Mouse (Mus musculus): ENCODE results near the gene Acp2. TPM values are rescaled to one million over a fixed set of nuclear protein-coding genes. Genes with fewer than 3 reads are reported as not detected.

Acp2 gene
- total and polyA plus RNA-seq, 3 experiments: 5.3 to 19.5 (median 9.6) TPM

DNA sequence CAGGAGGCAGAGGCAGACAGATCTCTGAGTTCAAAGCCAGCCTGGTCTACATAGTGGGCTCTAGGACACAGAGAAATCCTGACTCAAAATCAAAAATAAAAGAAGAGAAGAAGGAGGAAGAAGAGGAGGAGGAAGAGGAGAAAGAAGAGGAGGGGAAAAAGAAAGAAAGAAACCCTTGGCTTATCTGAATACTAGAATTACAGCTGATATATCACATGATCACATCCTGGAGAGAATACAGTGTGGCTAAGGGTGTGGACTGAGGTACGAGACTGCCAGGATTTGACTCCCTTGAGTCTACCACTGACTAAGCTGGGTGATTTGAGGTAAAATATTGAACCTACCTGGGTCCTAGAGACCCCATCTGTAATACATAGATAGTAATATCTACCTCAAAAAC is 16.5 kb upstream of the Acp2 start:
- no peak for DNase-seq (ENCODE audit: low spot score)
- TF ChIP-seq TAL1 (conservative IDR thresholded peaks at IDR 0.05; ENCODE audit: low read depth, low read length) (no peak), GATA2 (IDR thresholded peaks at IDR 0.05; ENCODE audit: borderline replicate concordance, low read depth, low read length) (no peak), GATA1 (IDR thresholded peaks at IDR 0.05; ENCODE audit: borderline replicate concordance, low read length) (no peak), POLR2AphosphoS5 (IDR thresholded peaks at IDR 0.05; ENCODE audit: insufficient replicate concordance, low read depth, low read length) (no peak), CTCF (IDR thresholded peaks at IDR 0.05; ENCODE audit: low read depth, low read length) (no peak)
- Histone ChIP-seq H3K4me3 (ENCODE audit: low read depth, low read length) (no peak overlapping the region), H3K36me3 (replicated peaks) (no peaks in the 10 kb centered on the region), H3K4me1 (ENCODE audit: insufficient read depth, low read depth, low read length) (peaks cover 35% of the 10 kb centered on the region), H3K27me3 (ENCODE audit: insufficient read depth, low read length) (peaks cover 14% of the 10 kb centered on the region), H3K9me3 (replicated peaks) (no peaks in the 10 kb centered on the region)
- no peak for ATAC-seq (ENCODE audit: extremely low read depth, insufficient number of reproducible peaks, low FRiP score, poor library complexity, severe bottlenecking)

DNA sequence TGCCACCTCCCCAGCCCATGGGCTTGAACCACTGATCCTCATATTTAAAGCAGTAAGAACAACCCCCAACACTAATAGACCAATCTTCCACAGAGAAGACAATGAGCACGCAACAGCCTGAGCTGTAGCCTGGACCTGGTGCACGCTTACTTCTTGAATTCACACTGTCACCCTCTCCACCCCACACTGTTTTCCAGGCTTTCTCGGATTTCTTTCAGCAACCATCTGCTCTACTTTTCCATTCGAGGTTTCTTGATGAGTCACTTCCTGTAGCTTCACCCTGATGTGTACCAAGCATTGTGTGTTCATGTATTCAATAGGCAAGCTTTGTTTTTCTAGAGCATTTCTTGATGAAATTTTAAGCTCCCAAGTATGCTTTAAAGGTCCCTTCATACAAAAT is 15.3 kb upstream of the Acp2 start:
- ATAC-seq (ENCODE audit: extremely low read depth, insufficient number of reproducible peaks, low FRiP score, poor library complexity, severe bottlenecking) (no peak), DNase-seq (ENCODE audit: low spot score) (no peak)
- H3K9me3 ChIP-seq (replicated peaks): no peaks in the 10 kb centered on the region
- no peak overlapping the region for H3K4me3 ChIP-seq (ENCODE audit: low read depth, low read length)
- peaks cover 24% of the 10 kb centered on the region for H3K27me3 ChIP-seq (ENCODE audit: insufficient read depth, low read length)
- H3K36me3 ChIP-seq (replicated peaks): no peaks in the 10 kb centered on the region
- peaks cover 27% of the 10 kb centered on the region for H3K4me1 ChIP-seq (ENCODE audit: insufficient read depth, low read depth, low read length)
- TF ChIP-seq GATA1 (IDR thresholded peaks at IDR 0.05; ENCODE audit: borderline replicate concordance, low read length): no peak
- no peak for TF ChIP-seq GATA2 (IDR thresholded peaks at IDR 0.05; ENCODE audit: borderline replicate concordance, low read depth, low read length)
- no peak for TF ChIP-seq POLR2AphosphoS5 (IDR thresholded peaks at IDR 0.05; ENCODE audit: insufficient replicate concordance, low read depth, low read length)
- TF ChIP-seq TAL1 (conservative IDR thresholded peaks at IDR 0.05; ENCODE audit: low read depth, low read length): no peak
- TF ChIP-seq CTCF (IDR thresholded peaks at IDR 0.05; ENCODE audit: low read depth, low read length): no peak

DNA sequence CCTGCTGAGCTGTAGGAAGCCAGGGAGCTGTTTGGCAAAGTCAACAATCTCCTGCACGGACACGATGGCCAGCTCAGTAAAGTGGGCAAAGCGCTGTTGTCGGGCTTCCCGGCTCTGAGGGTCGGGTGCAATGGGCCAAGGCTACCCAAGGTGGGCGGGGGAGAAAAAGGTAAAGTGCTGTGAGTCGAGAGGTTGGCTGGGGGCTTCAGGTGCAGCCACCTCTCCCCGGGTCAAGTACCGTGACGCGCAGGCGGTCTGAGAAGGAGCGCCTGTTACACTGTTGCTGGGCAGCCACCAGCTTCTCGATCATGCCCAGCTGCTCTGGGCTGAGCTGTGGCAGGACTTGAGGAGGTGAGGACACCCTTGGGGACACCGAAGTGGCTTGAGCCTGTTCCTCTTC is 12.2 kb upstream of the Acp2 start:
- Histone ChIP-seq H3K36me3 (replicated peaks) (no peaks in the 10 kb centered on the region), H3K4me3 (ENCODE audit: low read depth, low read length) (no peak overlapping the region), H3K27me3 (ENCODE audit: insufficient read depth, low read length) (peaks cover 49% of the 10 kb centered on the region), H3K4me1 (ENCODE audit: insufficient read depth, low read depth, low read length) (peaks cover 23% of the 10 kb centered on the region), H3K9me3 (replicated peaks) (no peaks in the 10 kb centered on the region)
- DNase-seq (ENCODE audit: low spot score) (no peak), ATAC-seq (ENCODE audit: extremely low read depth, insufficient number of reproducible peaks, low FRiP score, poor library complexity, severe bottlenecking) (no peak)
- no peak for TF ChIP-seq CTCF (IDR thresholded peaks at IDR 0.05; ENCODE audit: low read depth, low read length)
- TF ChIP-seq POLR2AphosphoS5 (IDR thresholded peaks at IDR 0.05; ENCODE audit: insufficient replicate concordance, low read depth, low read length): no peak
- no peak for TF ChIP-seq GATA2 (IDR thresholded peaks at IDR 0.05; ENCODE audit: borderline replicate concordance, low read depth, low read length)
- no peak for TF ChIP-seq TAL1 (conservative IDR thresholded peaks at IDR 0.05; ENCODE audit: low read depth, low read length)
- no peak for TF ChIP-seq GATA1 (IDR thresholded peaks at IDR 0.05; ENCODE audit: borderline replicate concordance, low read length)

DNA sequence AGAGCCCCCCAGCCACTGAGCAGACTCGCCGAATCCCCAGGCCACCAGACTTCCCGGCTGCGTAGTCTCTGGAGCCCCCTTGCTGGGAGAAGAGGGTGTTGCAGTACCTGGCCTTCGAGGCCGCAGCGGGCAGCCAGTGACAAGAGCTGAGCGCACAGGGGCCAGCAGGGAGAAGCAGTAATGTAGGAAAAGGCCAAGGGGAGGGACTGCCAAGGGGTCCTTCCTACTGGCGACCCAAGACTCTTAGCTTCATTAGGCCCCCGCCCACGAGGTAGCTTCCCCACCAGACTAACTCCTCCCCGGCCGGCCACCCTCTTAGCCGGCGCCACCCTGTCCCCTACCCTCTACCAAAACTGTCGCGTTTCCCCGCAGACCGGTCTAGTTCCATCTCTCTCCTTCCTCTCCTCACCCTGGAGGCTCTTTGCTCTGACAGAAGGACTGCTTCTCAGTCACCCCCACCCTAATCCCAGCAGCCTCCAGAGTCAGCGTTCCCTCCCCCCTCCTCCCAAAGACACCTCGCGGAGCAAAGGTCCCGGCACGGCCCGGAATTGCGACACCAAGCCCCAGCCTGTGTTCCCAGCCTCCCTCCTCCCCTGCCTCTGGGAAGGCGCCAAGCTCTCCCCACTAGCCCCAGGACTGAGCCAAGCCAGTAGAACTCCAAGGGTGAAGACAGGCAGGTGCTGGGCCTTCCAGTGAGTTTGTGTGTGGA is 7.9 kb upstream of the Acp2 start:
- Histone ChIP-seq H3K36me3 (replicated peaks) (no peaks in the 10 kb centered on the region), H3K27me3 (ENCODE audit: insufficient read depth, low read length) (peaks cover 59% of the 10 kb centered on the region), H3K4me1 (ENCODE audit: insufficient read depth, low read depth, low read length) (peaks cover 12% of the 10 kb centered on the region), H3K9me3 (replicated peaks) (no peaks in the 10 kb centered on the region), H3K4me3 (ENCODE audit: low read depth, low read length) (peak overlapping the region; percentile 11; the same call in 1 of the 2 replicates)
- ATAC-seq (ENCODE audit: extremely low read depth, insufficient number of reproducible peaks, low FRiP score, poor library complexity, severe bottlenecking): no peak
- TF ChIP-seq GATA1 (IDR thresholded peaks at IDR 0.05; ENCODE audit: borderline replicate concordance, low read length) (no peak), GATA2 (IDR thresholded peaks at IDR 0.05; ENCODE audit: borderline replicate concordance, low read depth, low read length) (no peak), TAL1 (conservative IDR thresholded peaks at IDR 0.05; ENCODE audit: low read depth, low read length) (no peak), POLR2AphosphoS5 (IDR thresholded peaks at IDR 0.05; ENCODE audit: insufficient replicate concordance, low read depth, low read length) (no peak), CTCF (IDR thresholded peaks at IDR 0.05; ENCODE audit: low read depth, low read length) (no peak)
- DNase-seq (ENCODE audit: low spot score): peak; percentile 37

DNA sequence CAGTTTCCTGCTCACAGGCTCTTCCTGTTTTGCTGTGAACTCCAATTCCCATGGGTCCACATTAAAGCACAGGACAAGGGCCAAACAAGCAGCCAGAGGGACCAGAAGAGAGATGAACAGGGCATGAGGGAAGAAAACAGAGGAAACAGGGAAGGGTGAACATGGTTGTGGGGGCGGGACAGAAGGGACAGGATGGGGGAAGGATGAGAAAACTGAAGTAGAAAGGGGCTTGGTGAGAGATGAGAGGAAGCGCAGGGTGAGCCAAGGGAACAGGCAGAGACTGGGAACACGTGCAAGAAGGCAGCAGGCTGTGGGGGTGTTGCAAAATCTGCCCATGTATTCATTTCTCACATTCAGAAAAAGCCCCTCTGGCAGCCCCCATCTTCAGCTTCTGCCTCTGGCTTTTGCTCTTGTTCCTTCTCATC is 6.1 kb upstream of the Acp2 start:
- no peak for DNase-seq (ENCODE audit: low spot score)
- Histone ChIP-seq H3K4me3 (ENCODE audit: low read depth, low read length) (no peak overlapping the region), H3K4me1 (ENCODE audit: insufficient read depth, low read depth, low read length) (peaks cover 13% of the 10 kb centered on the region), H3K27me3 (ENCODE audit: insufficient read depth, low read length) (peaks cover 49% of the 10 kb centered on the region), H3K36me3 (replicated peaks) (no peaks in the 10 kb centered on the region), H3K9me3 (replicated peaks) (no peaks in the 10 kb centered on the region)
- ATAC-seq (ENCODE audit: extremely low read depth, insufficient number of reproducible peaks, low FRiP score, poor library complexity, severe bottlenecking): no peak
- no peak for TF ChIP-seq TAL1 (conservative IDR thresholded peaks at IDR 0.05; ENCODE audit: low read depth, low read length)
- no peak for TF ChIP-seq CTCF (IDR thresholded peaks at IDR 0.05; ENCODE audit: low read depth, low read length)
- no peak for TF ChIP-seq POLR2AphosphoS5 (IDR thresholded peaks at IDR 0.05; ENCODE audit: insufficient replicate concordance, low read depth, low read length)
- TF ChIP-seq GATA2 (IDR thresholded peaks at IDR 0.05; ENCODE audit: borderline replicate concordance, low read depth, low read length): no peak
- TF ChIP-seq GATA1 (IDR thresholded peaks at IDR 0.05; ENCODE audit: borderline replicate concordance, low read length): no peak

DNA sequence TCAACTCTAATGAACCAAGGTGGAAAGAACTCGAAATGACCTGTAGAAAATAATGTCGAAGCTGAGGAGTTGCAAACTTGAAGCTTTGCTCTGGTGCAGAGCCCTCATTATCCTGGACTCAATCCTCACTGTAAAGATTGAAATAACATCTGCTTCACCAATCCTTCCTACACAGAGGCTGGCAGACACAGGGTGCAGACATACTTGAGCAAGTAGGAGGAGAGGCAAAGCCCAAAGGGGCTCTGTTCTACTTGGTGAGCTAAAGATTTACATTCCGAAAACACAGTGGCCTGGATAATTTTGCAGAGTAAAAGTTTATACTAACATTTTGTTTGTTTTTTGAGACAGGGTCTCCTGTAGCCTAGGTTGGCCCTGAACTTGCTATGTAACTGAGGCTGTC is 3.8 kb upstream of the Acp2 start:
- TF ChIP-seq POLR2AphosphoS5 (IDR thresholded peaks at IDR 0.05; ENCODE audit: insufficient replicate concordance, low read depth, low read length): no peak
- no peak for TF ChIP-seq GATA1 (IDR thresholded peaks at IDR 0.05; ENCODE audit: borderline replicate concordance, low read length)
- no peak for TF ChIP-seq TAL1 (conservative IDR thresholded peaks at IDR 0.05; ENCODE audit: low read depth, low read length)
- TF ChIP-seq CTCF (IDR thresholded peaks at IDR 0.05; ENCODE audit: low read depth, low read length): no peak
- no peak for TF ChIP-seq GATA2 (IDR thresholded peaks at IDR 0.05; ENCODE audit: borderline replicate concordance, low read depth, low read length)
- ATAC-seq (ENCODE audit: extremely low read depth, insufficient number of reproducible peaks, low FRiP score, poor library complexity, severe bottlenecking) (no peak), DNase-seq (ENCODE audit: low spot score) (no peak)

More for the DNA sequence above, 3.8 kb upstream of the Acp2 start:
- H3K4me1 ChIP-seq (ENCODE audit: insufficient read depth, low read depth, low read length): peaks cover 28% of the 10 kb centered on the region
- H3K36me3 ChIP-seq (replicated peaks): no peaks in the 10 kb centered on the region
- H3K9me3 ChIP-seq (replicated peaks): no peaks in the 10 kb centered on the region
- H3K4me3 ChIP-seq (ENCODE audit: low read depth, low read length): no peak overlapping the region
- H3K27me3 ChIP-seq (ENCODE audit: insufficient read depth, low read length): peaks cover 29% of the 10 kb centered on the region
